Mouse (Mus musculus) ovary, postnatal 36 days (tissue): ENCODE measurements around the gene Ptpn3.
"Not testable (repeated sequence)": the region's sequence is repeated elsewhere in the genome, so short reads cannot be mapped to it uniquely, and the experiment has no call there.

Source experiments
- DNase-seq: peaks from one replicate; pipeline ENCODE4 v3.0.0; 2022; ENCODE audit warnings: low spot score, mixed read lengths

Gene Ptpn3

DNA sequence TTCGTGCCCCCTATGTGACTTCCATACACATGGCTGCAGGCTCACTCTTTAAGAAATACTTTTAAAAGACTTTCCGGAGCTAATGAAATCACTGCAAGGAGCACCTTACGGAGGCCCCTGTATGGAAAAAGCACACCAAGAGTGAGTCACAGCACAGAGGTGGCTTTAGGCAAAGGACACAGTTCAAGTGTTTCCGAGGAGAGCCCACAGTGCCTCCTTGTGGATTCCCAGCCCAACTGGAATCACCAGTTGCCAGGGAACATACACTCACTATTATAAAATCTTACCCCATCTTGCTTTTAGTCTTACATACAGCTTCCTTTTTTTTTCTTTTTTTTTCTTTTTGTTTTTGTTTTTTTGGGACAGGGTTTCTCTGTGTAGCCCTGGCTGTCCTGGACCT is 85.1 kb downstream of the Ptpn3 start:
- DNase-seq: no peak

DNA sequence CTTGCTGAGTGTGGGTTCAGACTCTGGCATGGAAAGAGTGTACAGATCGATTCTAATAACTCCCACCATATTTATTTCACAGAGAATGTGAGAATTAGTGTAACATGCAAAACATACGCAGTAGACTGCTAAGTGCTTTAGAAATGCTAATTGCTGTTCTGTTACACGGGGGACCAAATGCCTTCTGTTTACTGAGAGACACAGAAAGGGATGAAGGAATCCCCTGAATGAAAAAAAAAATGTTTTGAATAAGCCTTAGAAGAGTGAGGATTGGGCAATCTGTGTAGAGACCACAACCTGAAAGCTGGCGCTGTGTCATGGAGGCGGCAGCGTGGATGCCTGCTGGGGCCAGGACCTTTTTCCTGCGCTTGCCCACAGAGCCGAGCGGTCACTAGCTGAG is 86.8 kb downstream of the Ptpn3 start:
- DNase-seq: no peak

DNA sequence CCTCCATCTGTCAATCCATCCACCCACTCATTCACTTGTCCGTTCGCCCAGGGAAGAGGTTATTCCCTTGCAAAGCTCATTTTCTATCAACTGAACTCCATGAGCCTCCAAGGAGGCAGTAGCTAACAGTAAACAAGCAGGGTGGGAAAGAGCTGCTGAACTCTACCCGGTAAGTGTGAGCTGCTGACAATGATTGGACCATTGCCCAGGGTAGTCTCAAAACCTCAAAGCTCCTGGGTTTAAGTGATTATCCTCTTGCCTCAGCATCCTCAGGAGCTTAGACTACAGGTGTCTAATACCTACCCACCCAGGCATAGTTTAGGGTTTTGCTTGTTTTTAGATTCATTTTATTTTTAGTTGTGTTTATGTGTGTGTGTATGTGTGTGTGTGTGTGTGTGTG is 87.5 kb downstream of the Ptpn3 start:
- DNase-seq: no peak

DNA sequence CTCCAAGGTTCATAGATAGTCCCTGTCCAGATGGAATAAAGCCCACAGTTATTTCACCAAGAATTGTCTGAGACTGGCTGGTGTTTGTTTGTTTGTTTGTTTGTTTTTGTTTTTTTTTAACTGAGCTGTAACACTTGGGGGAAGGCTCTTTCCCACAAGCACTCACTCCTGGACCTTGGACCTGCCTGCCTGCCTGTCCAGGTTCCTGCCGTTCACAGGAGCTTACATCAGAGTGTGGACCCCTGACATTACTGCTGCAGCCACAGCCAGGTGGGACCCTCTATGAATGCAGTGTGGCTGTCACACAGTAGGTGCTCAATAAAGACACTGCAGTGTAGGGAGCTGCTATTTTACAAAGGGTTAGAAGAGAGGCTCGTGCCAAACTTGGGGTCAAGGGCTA is 89.9 kb downstream of the Ptpn3 start:
- DNase-seq: no peak

DNA sequence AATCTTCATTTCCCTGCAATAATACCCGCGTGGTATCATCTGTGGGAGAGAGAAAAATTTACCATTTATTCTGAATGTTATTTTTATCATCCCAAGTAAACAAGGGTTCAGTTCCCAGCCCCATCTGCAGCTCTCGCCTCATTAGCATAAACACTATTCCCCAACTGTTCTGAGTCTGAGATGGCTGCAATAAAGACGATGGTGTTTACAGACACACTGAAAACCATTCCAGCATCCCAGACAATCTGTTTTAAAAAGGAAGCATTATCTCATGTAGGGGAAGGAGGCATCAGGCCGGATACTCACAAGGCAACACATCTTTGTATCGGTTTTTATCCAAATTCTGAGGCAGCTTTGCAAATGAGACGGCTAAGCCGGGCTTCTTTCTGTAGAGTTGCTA is 95.7 kb downstream of the Ptpn3 start:
- no peak for DNase-seq

DNA sequence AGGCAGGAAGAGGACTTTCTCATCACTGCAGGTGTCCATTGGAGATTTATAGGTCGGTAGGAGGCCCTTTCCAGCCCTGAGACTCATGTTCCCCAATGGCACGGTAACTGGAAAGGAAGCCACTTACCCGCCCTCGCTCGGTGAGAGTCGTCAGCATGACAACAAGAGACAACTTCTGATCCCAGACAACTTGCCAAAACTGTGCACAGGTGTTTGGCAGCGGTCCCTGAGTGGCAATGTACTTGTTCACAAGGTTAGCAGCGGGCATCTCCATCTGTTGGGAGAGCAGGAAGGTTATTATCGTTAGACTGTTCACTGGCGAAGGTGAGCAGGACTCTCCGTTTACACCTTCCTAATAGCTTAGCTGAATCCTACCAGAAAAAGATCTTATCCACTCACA is 96.9 kb downstream of the Ptpn3 start:
- DNase-seq: no peak

DNA sequence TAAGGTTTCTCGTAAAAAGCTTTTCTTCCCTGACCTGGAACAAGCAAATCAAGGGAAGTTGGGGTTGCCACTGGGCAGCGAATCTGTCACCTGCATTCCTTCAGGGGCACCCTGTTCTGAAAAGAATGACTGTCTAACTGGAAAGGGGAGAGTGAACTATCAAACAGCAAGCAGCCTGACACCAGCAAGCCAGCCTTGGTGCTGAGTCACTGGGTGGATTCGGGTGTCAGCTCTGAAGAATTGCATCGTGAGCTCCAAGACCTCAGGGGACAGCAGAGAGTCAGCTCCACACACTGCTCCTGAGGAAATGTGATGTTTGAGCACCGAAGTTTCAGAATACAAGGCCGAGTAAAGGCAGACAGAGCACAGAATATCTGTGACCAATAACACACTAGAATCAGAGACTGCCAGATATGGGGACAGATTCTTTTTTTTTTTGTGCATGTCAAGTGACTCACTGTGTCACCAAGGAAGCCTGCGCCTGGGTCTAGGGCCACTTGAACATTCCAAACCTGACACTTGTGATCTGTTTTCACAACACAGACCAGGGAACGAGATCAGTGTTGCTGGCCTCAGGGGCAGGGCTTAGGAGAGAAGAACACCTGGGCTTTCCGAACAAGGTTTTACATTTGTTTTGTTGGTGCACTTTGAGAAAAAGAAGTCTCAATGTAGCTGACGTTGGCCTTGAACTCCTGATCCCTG is 98.8 kb downstream of the Ptpn3 start:
- no peak for DNase-seq

DNA sequence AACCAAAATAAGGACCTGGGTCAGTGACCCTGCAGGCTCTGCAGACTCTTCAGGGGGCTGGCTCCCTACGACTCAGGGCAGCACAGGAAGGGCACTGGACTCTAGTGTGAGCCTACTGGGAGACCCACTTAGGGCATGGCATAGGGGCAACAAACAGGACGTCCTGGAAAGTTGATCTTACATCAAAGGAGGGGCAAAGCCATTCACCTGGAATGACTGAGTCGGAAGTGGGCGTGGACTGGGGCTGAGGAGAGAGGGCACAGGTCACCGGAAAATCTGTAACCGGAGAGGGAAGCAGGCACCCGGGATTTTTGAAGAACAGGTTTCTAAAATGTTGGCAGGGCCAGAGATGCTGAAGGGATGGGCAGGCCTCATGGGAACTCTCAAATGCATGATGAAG is 99.5 kb downstream of the Ptpn3 start:
- DNase-seq: no peak

DNA sequence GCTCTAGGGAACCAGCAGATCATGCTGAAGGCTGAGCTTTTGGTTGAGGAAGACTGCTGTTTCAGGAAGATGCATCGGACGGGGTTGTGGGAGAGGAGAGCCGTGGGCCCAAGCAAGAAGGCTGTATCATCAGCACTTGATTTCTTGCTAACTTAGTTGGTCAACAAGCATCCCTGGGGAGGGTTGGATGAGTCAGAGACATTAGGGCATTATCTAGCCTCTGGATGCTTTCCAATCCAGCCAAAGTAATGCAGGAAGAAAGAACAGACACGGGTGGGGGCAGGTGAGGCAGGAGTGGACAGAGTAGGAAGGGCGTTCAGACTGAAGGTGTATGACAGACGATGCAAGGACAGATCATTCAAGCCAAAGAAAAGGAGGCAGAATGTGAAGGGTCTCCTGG is 101.0 kb downstream of the Ptpn3 start:
- DNase-seq: no peak

DNA sequence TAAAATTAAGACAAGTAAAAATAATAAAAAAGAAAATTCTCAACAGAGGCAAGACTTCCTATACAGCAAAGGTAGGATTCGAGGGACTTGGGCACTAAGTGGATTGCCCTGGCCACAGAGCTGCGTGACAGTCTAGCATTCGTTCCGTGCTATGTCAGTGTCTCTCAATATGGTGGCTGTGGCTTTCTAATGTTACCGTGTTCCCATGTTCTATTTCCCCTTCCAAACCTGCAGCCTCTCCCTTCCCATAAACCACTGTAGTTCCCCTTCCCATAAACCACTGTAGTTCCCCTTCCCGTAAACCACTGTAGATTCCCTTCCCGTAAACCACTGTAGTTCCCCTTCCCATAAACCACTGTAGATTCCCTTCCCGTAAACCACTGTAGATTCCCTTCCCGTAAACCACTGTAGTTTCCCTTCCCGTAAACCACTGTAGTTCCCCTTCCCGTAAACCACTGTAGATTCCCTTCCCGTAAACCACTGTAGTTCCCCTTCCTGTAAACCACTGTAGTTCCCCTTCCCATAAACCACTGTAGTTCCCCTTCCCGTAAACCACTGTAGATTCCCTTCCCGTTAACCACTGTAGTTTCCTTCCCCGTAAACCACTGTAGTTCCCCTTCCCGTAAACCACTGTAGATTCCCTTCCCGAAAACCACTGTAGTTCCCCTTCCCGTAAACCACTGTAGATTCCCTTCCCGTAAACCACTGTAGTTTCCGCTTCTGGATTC is 102.8 kb downstream of the Ptpn3 start:
- not testable (repeated sequence) for DNase-seq

DNA sequence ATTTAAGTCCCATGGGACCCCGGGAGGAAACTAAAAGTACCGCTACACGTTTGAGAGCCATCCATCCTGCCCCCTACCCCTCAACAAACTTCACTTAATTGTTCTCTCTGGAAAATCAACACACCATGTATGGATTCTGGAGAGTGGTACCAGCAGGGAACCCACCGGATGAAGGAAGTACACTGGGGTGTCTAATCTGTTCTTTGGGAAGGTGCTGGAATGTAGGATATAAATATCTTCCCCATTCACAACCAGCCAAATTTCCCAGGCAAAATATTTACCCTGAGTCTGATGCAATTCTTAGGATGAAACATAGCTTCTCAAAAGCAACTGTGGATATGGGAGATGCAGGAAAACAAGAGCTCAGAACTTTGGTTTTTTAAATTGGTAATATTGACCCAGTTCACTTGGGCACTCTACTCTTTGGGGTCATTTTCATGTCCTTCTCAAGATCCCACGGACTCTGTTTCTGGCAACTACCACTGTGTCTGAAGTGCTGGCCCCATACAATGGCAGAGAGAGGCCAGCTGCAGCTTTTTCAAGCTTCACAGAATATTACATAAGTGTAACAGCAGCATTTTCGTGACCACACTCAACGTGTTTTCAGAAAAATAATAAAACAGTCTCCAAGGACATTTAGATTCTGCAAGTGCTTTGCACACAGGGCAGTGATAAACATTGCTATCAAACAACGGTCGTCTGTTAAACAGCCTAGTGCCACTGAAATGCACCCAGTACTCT is 109.9 kb downstream of the Ptpn3 start:
- DNase-seq: no peak

DNA sequence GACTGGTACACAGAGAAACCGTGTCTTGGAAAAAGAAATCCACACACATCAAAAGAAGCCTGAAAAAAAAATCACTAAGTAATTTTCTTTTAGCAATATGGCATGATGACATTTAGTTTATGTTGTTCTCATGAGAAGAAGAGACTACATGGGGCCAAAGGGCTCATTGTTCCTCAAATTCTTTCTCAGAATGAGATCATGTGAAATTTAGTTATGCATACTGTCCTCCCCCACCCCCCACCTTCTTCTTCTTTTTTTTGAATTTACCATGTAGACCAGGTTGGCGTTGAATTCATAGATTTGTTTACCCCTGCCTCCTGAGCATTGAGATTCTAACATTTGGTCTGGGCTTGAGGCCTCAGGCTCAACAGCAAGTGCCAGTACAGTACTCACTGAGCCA is 111.8 kb downstream of the Ptpn3 start:
- no peak for DNase-seq

DNA sequence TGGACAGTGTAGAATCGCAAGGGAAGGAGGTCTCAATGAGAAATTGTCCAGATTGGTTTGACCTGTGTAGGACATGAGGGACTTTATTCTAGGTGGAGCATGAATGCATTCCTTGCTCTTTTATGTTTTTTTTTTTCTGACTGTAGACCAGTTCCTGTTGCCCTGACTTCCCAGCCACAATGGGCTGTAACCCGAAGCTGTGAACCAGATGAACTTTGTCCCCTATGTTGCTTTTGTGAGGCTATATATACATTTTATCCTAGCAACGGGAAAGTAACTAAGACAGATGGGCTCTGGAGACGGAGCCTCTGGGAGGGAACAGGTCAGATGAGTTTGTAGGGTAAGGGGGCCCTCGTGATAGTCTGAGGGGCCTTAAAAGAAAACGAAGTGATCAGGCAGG is 115.6 kb downstream of the Ptpn3 start:
- DNase-seq: no peak

DNA sequence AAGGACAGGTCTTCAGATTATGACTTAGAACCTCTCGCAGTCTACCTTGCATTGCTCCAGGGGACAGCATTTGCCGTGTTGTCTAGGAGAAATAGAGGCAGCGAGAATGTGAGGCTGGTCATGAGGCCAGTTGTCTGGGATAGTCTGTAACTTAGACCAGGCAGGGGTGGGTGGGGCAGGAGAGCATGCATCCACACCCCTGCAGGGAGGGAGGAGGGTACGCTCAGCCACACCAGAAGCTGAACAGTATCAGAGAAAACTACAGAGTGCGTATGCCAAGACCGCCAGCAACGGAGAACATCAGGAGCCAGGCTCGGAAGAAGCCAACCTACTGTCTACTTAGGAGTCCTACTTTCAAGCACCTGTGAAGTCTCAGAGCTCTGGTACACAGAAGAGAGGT is 116.2 kb downstream of the Ptpn3 start:
- no peak for DNase-seq

DNA sequence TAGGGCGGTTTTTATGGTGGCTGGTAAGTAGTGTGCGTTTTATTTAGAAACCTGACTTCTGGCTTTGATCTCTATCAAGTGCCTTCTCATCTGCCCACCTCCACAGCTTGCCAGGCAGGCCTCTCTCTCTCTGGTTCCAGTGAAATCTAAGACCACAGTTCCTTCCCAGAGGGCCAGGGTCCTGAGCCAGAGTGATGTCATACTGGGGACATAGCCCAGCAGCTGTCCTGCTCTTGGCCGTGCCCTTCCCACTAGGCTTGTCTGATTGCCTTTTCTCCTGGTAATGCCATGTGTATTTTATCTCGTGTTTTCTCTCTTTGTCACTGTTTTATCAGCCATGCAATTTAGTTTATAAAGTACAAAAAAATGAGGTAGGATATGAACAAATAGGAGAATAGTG is 118.1 kb downstream of the Ptpn3 start:
- no peak for DNase-seq

DNA sequence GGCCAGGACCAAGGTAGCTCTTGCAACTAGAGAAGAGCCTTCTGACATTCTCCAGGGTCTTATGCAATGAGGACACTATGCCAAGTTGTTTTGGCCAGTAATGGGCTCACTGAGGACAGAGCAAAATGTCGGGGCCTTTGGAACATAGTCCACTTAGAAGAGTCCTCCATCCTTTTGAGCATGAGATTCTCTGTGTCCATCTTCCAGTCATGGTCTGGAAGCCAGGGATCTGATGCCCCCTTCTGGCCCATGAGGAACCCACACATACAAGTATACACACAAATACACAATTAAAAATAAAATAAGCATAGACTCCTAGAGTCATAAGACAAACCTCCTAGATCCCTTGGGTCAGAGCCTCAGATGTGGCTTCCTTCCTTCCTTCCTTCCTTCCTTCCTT is 120.1 kb downstream of the Ptpn3 start:
- no peak for DNase-seq

DNA sequence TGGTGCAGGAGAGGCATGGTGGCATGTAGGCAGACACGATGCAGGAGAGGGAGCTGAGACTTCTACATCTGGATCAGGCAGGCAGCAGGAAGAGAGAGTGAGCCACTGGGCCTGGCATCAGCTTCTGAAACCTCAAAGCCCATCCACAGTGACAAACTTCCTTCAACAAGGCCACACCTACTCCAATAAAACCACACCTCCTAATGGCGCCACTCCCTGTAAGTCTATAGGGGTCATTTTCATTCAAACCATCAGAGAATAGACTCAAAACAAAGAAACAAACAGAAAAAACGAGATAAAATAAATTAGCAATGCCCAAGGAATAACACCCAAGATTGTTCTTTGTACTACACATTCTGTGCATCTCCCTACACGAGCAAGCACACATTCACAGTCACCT is 122.8 kb downstream of the Ptpn3 start:
- DNase-seq: no peak

DNA sequence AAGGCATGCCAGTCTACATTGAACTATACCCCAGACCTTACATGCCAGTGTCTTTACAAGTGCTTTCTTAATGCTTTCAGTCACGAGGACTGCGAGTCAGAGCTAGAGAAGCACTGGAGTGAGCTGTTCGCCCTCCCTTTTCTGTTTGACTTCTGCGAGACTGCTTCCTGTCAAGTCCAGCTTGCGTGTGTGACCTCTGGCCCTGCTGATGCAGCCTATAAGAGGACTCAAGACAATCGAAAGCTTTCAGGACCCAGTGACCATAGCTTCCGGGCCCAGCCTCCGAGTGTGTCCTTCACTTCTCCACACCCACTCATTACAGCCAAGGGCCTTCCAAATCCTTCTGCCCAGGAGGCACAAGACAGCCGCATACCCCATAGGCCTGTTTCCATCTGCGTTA is 126.3 kb downstream of the Ptpn3 start:
- DNase-seq: no peak

DNA sequence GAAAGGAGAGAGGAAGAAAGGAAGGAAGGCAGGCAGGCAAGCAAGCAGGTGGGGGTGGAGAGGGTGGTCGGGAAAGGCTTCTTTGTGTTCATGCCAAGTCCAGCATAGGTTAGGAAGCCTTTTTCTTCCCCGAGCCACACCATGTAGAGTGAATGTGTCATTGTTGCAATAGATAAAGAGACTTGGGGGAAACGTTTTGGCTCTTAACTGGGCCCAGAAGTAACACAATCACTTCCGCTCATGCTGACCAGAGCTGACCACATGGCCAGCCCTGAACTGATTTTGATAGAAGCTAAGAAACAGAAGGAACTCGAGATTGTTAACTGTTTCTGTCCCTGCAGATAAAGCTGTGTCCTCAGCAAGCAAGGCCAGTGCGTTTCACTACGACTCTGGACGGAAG is 128.8 kb downstream of the Ptpn3 start:
- DNase-seq: no peak

DNA sequence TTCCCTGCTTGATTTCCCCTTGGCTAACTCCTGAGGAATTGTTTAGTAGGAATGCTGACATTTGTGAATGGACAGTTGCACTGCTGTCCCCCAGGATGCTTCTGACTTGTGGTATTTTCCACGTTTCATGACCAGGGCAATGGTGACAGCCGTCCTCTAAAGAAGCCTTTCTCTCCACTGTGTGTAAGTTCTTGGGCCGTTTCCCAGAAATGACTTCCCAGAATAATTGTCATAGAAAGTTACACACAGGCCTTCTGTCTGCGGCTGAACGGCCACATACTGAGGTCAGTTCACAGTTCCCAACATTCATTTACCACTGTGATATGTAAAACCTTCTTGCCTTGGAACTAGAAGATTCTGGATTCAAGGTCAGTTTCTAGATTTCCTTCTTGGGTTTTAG is 129.8 kb downstream of the Ptpn3 start:
- no peak for DNase-seq

DNA sequence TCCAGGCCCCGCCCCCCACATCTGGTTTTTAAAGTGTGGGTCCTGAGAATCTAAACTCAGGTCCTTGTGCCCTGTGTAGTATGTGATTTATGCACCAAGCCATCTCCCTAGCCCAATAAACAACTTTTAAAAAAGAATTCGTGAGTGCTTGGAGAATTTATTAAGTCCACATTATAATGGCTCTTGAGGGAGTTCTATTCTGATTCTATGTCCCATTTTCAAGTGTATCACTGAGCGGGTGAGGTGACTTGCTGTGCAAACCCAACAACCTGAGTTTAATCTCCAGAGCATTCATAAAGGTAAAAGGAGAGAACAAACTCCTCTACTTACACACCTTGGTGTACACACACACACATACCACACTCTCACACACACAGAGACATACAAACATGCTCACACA is 133.0 kb downstream of the Ptpn3 start:
- DNase-seq: no peak

DNA sequence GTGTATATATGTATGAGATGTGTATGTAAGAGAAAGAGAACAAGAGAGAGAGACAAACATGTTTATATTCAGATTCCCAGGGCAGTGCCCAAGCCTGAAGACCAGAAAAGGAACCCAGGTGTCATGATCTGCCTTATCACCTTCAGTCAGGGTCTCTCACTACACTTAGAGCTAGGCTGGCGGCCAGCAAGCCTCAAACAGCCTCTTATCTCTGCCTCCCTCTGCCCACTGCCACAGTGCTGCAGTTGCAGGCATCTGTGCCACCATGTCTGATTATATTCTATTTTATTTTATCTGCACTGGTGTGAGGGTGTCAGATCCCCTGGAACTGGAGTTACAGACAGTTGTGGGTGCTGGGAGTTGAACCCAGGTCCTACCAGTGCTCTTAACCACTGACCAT is 133.4 kb downstream of the Ptpn3 start:
- DNase-seq: no peak
